Mouse (Mus musculus) ovary, postnatal 36 days (tissue): Measurements from ENCODE around the gene Nrbp1.
A peak's percentile ranks its signal among the peaks of the same experiment; 100 is the strongest.
"Not testable (repeated sequence)": the region's sequence is repeated elsewhere in the genome, so short reads cannot be mapped to it uniquely, and the experiment has no call there.

Experiments used
- DNase-seq: peaks from one replicate; pipeline ENCODE4 v3.0.0; 2022; ENCODE audit warnings: low spot score, mixed read lengths

Gene Nrbp1

GRCm38 (mm10) chr5:31204421-31204820, 36.2 kb upstream of the Nrbp1 start:
- DNase-seq = no peak

- not testable (repeated sequence) for DNase-seq
Measured at GRCm38 (mm10) chr5:31216554-31216953, 24.1 kb upstream of the Nrbp1 start.

- DNase-seq = no peak
Measured at GRCm38 (mm10) chr5:31218294-31218693, 22.4 kb upstream of the Nrbp1 start.

GRCm38 (mm10) chr5:31219070-31219469, 21.6 kb upstream of the Nrbp1 start:
- no peak for DNase-seq

- DNase-seq = no peak
Measured at GRCm38 (mm10) chr5:31219474-31219873, 21.2 kb upstream of the Nrbp1 start.

- DNase-seq = no peak
Measured at GRCm38 (mm10) chr5:31219911-31220447, 20.7 kb upstream of the Nrbp1 start.

- DNase-seq = peak; percentile 99
Measured at GRCm38 (mm10) chr5:31220448-31221303, 20.0 kb upstream of the Nrbp1 start, which contains the start of gene Ppm1g. Gene Ppm1g (minus strand): TSS chr5:31220687.

GRCm38 (mm10) chr5:31221304-31221945, 19.2 kb upstream of the Nrbp1 start:
- DNase-seq = no peak

GRCm38 (mm10) chr5:31222696-31223095, 18.0 kb upstream of the Nrbp1 start:
- DNase-seq = no peak

GRCm38 (mm10) chr5:31226641-31227040, 14.0 kb upstream of the Nrbp1 start:
- no peak for DNase-seq

GRCm38 (mm10) chr5:31241522-31242034, 914 bp downstream of the Nrbp1 start:
- DNase-seq = no peak

- DNase-seq = no peak
Measured at GRCm38 (mm10) chr5:31242191-31242590, 1.5 kb downstream of the Nrbp1 start.

- DNase-seq = no peak
Measured at GRCm38 (mm10) chr5:31250716-31251115, 10.1 kb downstream of the Nrbp1 start.

GRCm38 (mm10) chr5:31251541-31252101, 11.0 kb downstream of the Nrbp1 start, which contains the start of gene Krtcap3:
Gene Krtcap3 (plus strand): TSS chr5:31251691.
- DNase-seq = peak; percentile 57

- DNase-seq = no peak
Measured at GRCm38 (mm10) chr5:31252151-31252550, 11.5 kb downstream of the Nrbp1 start.

GRCm38 (mm10) chr5:31252795-31253545, 12.3 kb downstream of the Nrbp1 start:
- DNase-seq = no peak

- DNase-seq = no peak
Measured at GRCm38 (mm10) chr5:31253806-31254205, 13.1 kb downstream of the Nrbp1 start.

- peak; percentile 43 for DNase-seq
Measured at GRCm38 (mm10) chr5:31254452-31254851, 13.8 kb downstream of the Nrbp1 start.

- no peak for DNase-seq
Measured at GRCm38 (mm10) chr5:31254901-31255300, 14.2 kb downstream of the Nrbp1 start.

- no peak for DNase-seq
Measured at GRCm38 (mm10) chr5:31255381-31255780, 14.7 kb downstream of the Nrbp1 start.

GRCm38 (mm10) chr5:31255971-31256370, 15.3 kb downstream of the Nrbp1 start:
- no peak for DNase-seq

GRCm38 (mm10) chr5:31257616-31258015, 17.0 kb downstream of the Nrbp1 start:
- no peak for DNase-seq
